Mouse (Mus musculus) Muller cell, postnatal 12 days (primary cell): Measurements from ENCODE around the gene Ldlrad3.

Experiments used
- DNase-seq: peaks from one replicate; pipeline ENCODE4 v3.0.0-alpha.2; 2015; ENCODE audit errors: inconsistent ontology term

The Ldlrad3 gene

GRCm38 (mm10) chr2:102185951-102186561 lies at the start of gene Ldlrad3:
TSS of gene Ldlrad3 (minus strand) at chr2:102186385.
- DNase-seq: peak; percentile 94

GRCm38 (mm10) chr2:102231470-102231869 lies 45.3 kb upstream of the Ldlrad3 start:
- no peak for DNase-seq

GRCm38 (mm10) chr2:102229126-102229525 lies 42.9 kb upstream of the Ldlrad3 start:
- no peak for DNase-seq

- no peak for DNase-seq
Measured at GRCm38 (mm10) chr2:102228331-102228730, 42.1 kb upstream of the Ldlrad3 start.

- DNase-seq: no peak
Measured at GRCm38 (mm10) chr2:102227839-102228238, 41.7 kb upstream of the Ldlrad3 start.

GRCm38 (mm10) chr2:102226274-102226673 lies 40.1 kb upstream of the Ldlrad3 start:
- no peak for DNase-seq

GRCm38 (mm10) chr2:102223355-102224128 lies 37.4 kb upstream of the Ldlrad3 start:
- peak; percentile 85 for DNase-seq

- no peak for DNase-seq
Measured at GRCm38 (mm10) chr2:102222749-102223148, 36.6 kb upstream of the Ldlrad3 start.

- DNase-seq: no peak
Measured at GRCm38 (mm10) chr2:102216817-102217216, 30.6 kb upstream of the Ldlrad3 start.

GRCm38 (mm10) chr2:102212096-102212495 lies 25.9 kb upstream of the Ldlrad3 start:
- DNase-seq: no peak

- no peak for DNase-seq
Measured at GRCm38 (mm10) chr2:102205672-102206399, 19.7 kb upstream of the Ldlrad3 start.

GRCm38 (mm10) chr2:102203478-102203877 lies 17.3 kb upstream of the Ldlrad3 start:
- no peak for DNase-seq

GRCm38 (mm10) chr2:102202211-102202770 lies 16.1 kb upstream of the Ldlrad3 start:
- no peak for DNase-seq

GRCm38 (mm10) chr2:102201198-102201948 lies 15.2 kb upstream of the Ldlrad3 start:
- DNase-seq: no peak

- no peak for DNase-seq
Measured at GRCm38 (mm10) chr2:102197332-102197731, 11.1 kb upstream of the Ldlrad3 start.

- DNase-seq: no peak
Measured at GRCm38 (mm10) chr2:102196709-102197108, 10.5 kb upstream of the Ldlrad3 start.

- no peak for DNase-seq
Measured at GRCm38 (mm10) chr2:102195494-102195893, 9.3 kb upstream of the Ldlrad3 start.

GRCm38 (mm10) chr2:102194247-102194646 lies 8.1 kb upstream of the Ldlrad3 start:
- no peak for DNase-seq

- DNase-seq: no peak
Measured at GRCm38 (mm10) chr2:102192943-102193820, 7.0 kb upstream of the Ldlrad3 start.

- no peak for DNase-seq
Measured at GRCm38 (mm10) chr2:102191736-102192135, 5.6 kb upstream of the Ldlrad3 start.

GRCm38 (mm10) chr2:102190956-102191355 lies 4.8 kb upstream of the Ldlrad3 start:
- no peak for DNase-seq
